In the genomic region with DNA sequence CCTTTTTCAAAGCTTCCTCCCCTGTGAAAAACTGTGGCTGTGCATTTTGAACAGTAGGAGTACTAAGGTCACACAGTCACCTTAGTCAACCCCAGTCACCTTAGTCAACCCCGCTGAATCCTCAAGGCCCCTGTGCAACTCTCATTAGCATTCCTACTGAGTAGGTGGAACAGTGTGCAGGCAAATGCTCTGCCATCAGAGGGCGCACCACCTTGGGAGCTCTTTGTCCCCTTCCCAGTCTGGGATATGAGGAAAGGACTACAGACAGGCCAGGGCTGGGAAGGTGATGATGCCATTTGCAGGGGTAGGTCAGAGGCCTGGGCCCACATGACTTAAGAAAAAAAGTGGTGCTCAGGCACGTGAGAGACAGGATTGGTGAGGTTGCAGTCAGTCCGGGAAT, we compare ENCODE assay signal across 10 mouse cellular contexts. TPM values are rescaled to one million over a fixed set of nuclear protein-coding genes. Genes with fewer than 3 reads are reported as not detected.
DNase-seq lines count a peak whose midpoint lies in the region; ATAC-seq lines count a peak whose summit lies in the region.
"Had no signal": no experiment of that assay in that cellular context is flagged by ENCODE, and none has a peak within 500 bp of the region (broad histone marks: within the 10 kb centered on the region; RNA-seq: fewer than 3 reads in every experiment).

No protein-coding gene starts in this region.

- H3K4me2 ChIP-seq in midbrain, embryonic 11.5 days: no peak overlapping the region
- no peak overlapping the region for H3K4me2 ChIP-seq in midbrain, embryonic 15.5 days

- peaks cover 41% of the 10 kb centered on the region for H3K4me1 ChIP-seq in midbrain, embryonic 11.5 days (ENCODE audit: control insufficient read depth, insufficient read depth, low read length)
- peaks cover 39% of the 10 kb centered on the region for H3K4me1 ChIP-seq in midbrain, embryonic 15.5 days

- peak; percentile 66 to 69 for DNase-seq in cerebellum, postnatal 10 days
- no peak for DNase-seq in cerebellum, adult 9-10 months
- peak; percentile 92 for DNase-seq in midbrain, embryonic 11.5 days (ENCODE audit: low spot score, missing footprints)
- peak; percentile 56 to 69 for DNase-seq in cerebellum, postnatal 25 days
- peak; percentile 35 for DNase-seq in lung, postnatal 14 days
- DNase-seq in layer of hippocampus, adult 9-10 months (ENCODE audit: low spot score): no peak
- DNase-seq in gastrocnemius, postnatal 10 days: no peak

- H3K9me3 ChIP-seq in midbrain, embryonic 11.5 days (ENCODE audit: control insufficient read depth, low read length): no peaks in the 10 kb centered on the region
- no peaks in the 10 kb centered on the region for H3K9me3 ChIP-seq in midbrain, embryonic 15.5 days

- no peaks in the 10 kb centered on the region for H3K36me3 ChIP-seq in midbrain, embryonic 11.5 days (ENCODE audit: control insufficient read depth, insufficient read depth, low read length)
- peaks cover 12% of the 10 kb centered on the region; the same call in 1 of the 2 replicates for H3K36me3 ChIP-seq in midbrain, embryonic 15.5 days (replicated peaks)

- no peak overlapping the region for H3K4me3 ChIP-seq in midbrain, embryonic 11.5 days (ENCODE audit: low read depth, low read length)
- no peak overlapping the region for H3K4me3 ChIP-seq in midbrain, embryonic 15.5 days
- H3K4me3 ChIP-seq: erythroblast, embryonic 14.5 days had no signal

- ATAC-seq in midbrain, embryonic 11.5 days (ENCODE audit: low FRiP score): no peak
- ATAC-seq in midbrain, embryonic 15.5 days (replicated peaks): no peak
- ATAC-seq: Patski had no signal

- H3K9ac ChIP-seq in midbrain, embryonic 11.5 days (ENCODE audit: low read length): no peak overlapping the region
- no peak overlapping the region for H3K9ac ChIP-seq in midbrain, embryonic 15.5 days

- WGBS in midbrain, embryonic 11.5 days: 28% methylated on average over 4 of the region's 4 CpGs
- 29% methylated on average over 4 of the region's 4 CpGs for WGBS in midbrain, embryonic 15.5 days

- H3K27me3 ChIP-seq in midbrain, embryonic 11.5 days (ENCODE audit: control insufficient read depth, insufficient read depth, low read length): no peaks in the 10 kb centered on the region
- no peaks in the 10 kb centered on the region for H3K27me3 ChIP-seq in midbrain, embryonic 15.5 days (replicated peaks)
- H3K27me3 ChIP-seq: Patski had no signal

- H3K27ac ChIP-seq in midbrain, embryonic 11.5 days (ENCODE audit: low read depth, low read length): no peak overlapping the region
- H3K27ac ChIP-seq in midbrain, embryonic 15.5 days: no peak overlapping the region

RNA-seq across cellular contexts. Expression of a gene that starts 1.4 kb away (rescaled TPM):
- 0.91 and 1.1 TPM in 2 replicates for polyA plus RNA-seq in midbrain, embryonic 11.5 days (2014; fragmentation: Nextera tagmentation; extraction: Ambion mirVana)
- 0.47 and 0.54 TPM in 2 replicates for polyA plus RNA-seq in midbrain, embryonic 15.5 days (2015; fragmentation: Nextera tagmentation; extraction: Ambion mirVana)
- total RNA-seq in gastrocnemius, postnatal 10 days (2021): 1 to 10 TPM in 1 of 2 experiments, under 1 TPM in 1; 0.78 to 1.1 TPM

RNA-seq across cellular contexts. Expression of a gene that starts 4.4 kb away (rescaled TPM):
- polyA plus RNA-seq in midbrain, embryonic 11.5 days (2014; fragmentation: Nextera tagmentation; extraction: Ambion mirVana): 57.1 and 60.1 TPM in 2 replicates
- 70.5 and 71.1 TPM in 2 replicates for polyA plus RNA-seq in midbrain, embryonic 15.5 days (2015; fragmentation: Nextera tagmentation; extraction: Ambion mirVana)
- total RNA-seq in gastrocnemius, postnatal 10 days (2021): 10 to 100 TPM; 20.7 to 23.1 TPM

RNA-seq across cellular contexts. Expression of a gene that starts 10.7 kb away (rescaled TPM):
- polyA plus RNA-seq in midbrain, embryonic 11.5 days (2014; fragmentation: Nextera tagmentation; extraction: Ambion mirVana): 6.1 and 7.0 TPM in 2 replicates
- 18.5 and 19.8 TPM in 2 replicates for polyA plus RNA-seq in midbrain, embryonic 15.5 days (2015; fragmentation: Nextera tagmentation; extraction: Ambion mirVana)
- total RNA-seq in gastrocnemius, postnatal 10 days (2021): 10 to 100 TPM; 57.9 to 61.8 TPM

RNA-seq across cellular contexts. Expression of a gene that starts 18.0 kb away (rescaled TPM):
- 15.7 and 17.8 TPM in 2 replicates for polyA plus RNA-seq in midbrain, embryonic 11.5 days (2014; fragmentation: Nextera tagmentation; extraction: Ambion mirVana)
- 19.7 and 23.3 TPM in 2 replicates for polyA plus RNA-seq in midbrain, embryonic 15.5 days (2015; fragmentation: Nextera tagmentation; extraction: Ambion mirVana)
- 1 to 10 TPM; 3.3 to 5.2 TPM for total RNA-seq in gastrocnemius, postnatal 10 days (2021)

RNA-seq across cellular contexts. Expression of a gene that starts 34.6 kb away (rescaled TPM):
- 7.0 and 8.7 TPM in 2 replicates for polyA plus RNA-seq in midbrain, embryonic 11.5 days (2014; fragmentation: Nextera tagmentation; extraction: Ambion mirVana)
- 17.2 and 18.3 TPM in 2 replicates for polyA plus RNA-seq in midbrain, embryonic 15.5 days (2015; fragmentation: Nextera tagmentation; extraction: Ambion mirVana)
- 10 to 100 TPM; 36.8 TPM for total RNA-seq in gastrocnemius, postnatal 10 days (2021)

Comparison
In these comparisons a context has a peak if more than half of its experiments do, and no peak if none do; other contexts are left out.
1. DNase-seq: peak in cerebellum, postnatal 10 days (2 of 2), midbrain, embryonic 11.5 days (single experiment), cerebellum, postnatal 25 days (2 of 2) and lung, postnatal 14 days (single experiment); none in cerebellum, adult 9-10 months (single experiment), layer of hippocampus, adult 9-10 months (single experiment) and gastrocnemius, postnatal 10 days (single experiment).